Mouse (Mus musculus) embryonic facial prominence, embryonic 10.5 days (tissue): ENCODE data around the gene Erbb4. TPM values are rescaled to one million over a fixed set of nuclear protein-coding genes. Genes with fewer than 3 reads are reported as not detected.

ENCODE experiments used
- DNase-seq: peaks from one replicate; pipeline ENCODE4 v3.0.0-alpha.2; 2017; ENCODE audit warnings: low spot score
- H3K27ac ChIP-seq: fragments of 300-500 bp; sonication (generic); replicated peaks from 2 replicates; pipeline ENCODE4 v1.5.1; 2016; ENCODE audit warnings: mild to moderate bottlenecking
- H3K27me3 ChIP-seq: fragments of 300-500 bp; sonication (generic); replicated peaks from 2 replicates; pipeline ENCODE4 v1.6.1; 2016; ENCODE audit warnings: low read depth, mild to moderate bottlenecking; ENCODE audit not compliant: poor library complexity, severe bottlenecking
- H3K36me3 ChIP-seq: fragments of 300-500 bp; sonication (generic); replicated peaks from 2 replicates; pipeline ENCODE4 v1.6.1; 2016; ENCODE audit warnings: mild to moderate bottlenecking, moderate library complexity
- H3K4me1 ChIP-seq: fragments of 300-500 bp; sonication (generic); 2 replicates; pipeline ENCODE4 v1.6.1; 2016
- H3K4me3 ChIP-seq: fragments of 300-500 bp; sonication (generic); 2 replicates; pipeline ENCODE4 v1.5.1; 2016; ENCODE audit warnings: mild to moderate bottlenecking, moderate library complexity
- H3K9me3 ChIP-seq: fragments of 300-500 bp; sonication (generic); 2 replicates; pipeline ENCODE4 v1.6.1; 2016; ENCODE audit warnings: mild to moderate bottlenecking
- WGBS: fragments of 180-500 bp; shearing (Covaris S2); methylation state at CpG from one replicate; pipeline ENCODE4 v1.1.7; 2016; 5-methylcytosine and 5-hydroxymethylcytosine counted together
- polyA plus RNA-seq: library from polyadenylated mRNA; unstranded; fragments of >200 nt; fragmentation: Nextera tagmentation; extraction: Ambion mirVana; gene quantifications from 2 replicates; pipeline ENCODE4 v1.2.1, GENCODE M21; 2016

Gene Erbb4
- polyA plus RNA-seq, 1 experiment from 2014 or later, result 0.85 TPM

DNA sequence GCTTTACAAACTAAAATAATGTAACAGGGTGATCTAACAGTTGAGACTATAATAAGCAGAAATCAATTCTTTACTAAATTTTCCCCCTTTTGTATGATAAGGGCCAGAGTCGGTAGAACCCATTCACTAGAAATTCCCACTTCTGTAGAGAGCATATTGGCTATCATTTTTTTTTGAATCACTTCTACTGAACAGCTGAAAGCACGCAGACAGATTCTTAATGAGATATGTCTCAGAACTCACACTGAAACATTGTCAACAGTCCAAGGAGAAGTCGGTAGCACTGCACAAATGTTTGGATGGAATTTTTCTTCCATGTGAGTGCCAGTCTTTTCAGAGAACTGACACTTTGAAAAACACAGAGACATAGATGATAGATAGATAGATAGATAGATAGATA, 1053.1 kb downstream of the Erbb4 start:
- WGBS, result 88% methylated on average over 3 of the region's 3 CpGs
- DNase-seq, result no peak
- no peaks in the 10 kb centered on the region for H3K36me3 ChIP-seq

DNA sequence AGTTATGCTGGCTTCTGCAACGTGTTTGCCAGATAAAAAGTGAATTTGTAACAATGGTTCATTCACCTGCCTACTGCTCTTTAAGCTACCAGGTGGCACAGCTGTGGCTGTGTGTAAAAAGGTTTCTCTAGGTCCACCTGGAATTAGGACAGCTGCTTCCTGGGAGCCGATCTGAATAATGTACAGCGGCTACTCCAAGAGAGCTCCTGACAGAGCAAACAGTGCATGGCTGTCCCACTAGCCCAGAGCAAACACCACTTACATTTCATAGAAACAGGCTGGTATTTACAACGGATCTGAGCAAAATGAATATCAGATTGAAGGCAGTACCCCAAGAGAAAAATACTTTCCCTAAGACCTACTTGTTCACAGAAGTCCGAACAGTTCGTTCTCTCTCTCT, 1058.0 kb downstream of the Erbb4 start:
- WGBS, result 77% methylated on average over 6 of the region's 6 CpGs
- Histone ChIP-seq H3K4me1 (peaks cover 7% of the 10 kb centered on the region), H3K27me3 (no peaks in the 10 kb centered on the region), H3K36me3 (no peaks in the 10 kb centered on the region), H3K9me3 (no peaks in the 10 kb centered on the region), H3K27ac (no peak overlapping the region), H3K4me3 (no peak overlapping the region)
- DNase-seq, result no peak

More for the DNA sequence above, 1053.1 kb downstream of the Erbb4 start:
- H3K27me3 ChIP-seq, result no peaks in the 10 kb centered on the region
- no peak overlapping the region for H3K4me3 ChIP-seq
- H3K4me1 ChIP-seq, result no peaks in the 10 kb centered on the region
- no peaks in the 10 kb centered on the region for H3K9me3 ChIP-seq
- no peak overlapping the region for H3K27ac ChIP-seq

DNA sequence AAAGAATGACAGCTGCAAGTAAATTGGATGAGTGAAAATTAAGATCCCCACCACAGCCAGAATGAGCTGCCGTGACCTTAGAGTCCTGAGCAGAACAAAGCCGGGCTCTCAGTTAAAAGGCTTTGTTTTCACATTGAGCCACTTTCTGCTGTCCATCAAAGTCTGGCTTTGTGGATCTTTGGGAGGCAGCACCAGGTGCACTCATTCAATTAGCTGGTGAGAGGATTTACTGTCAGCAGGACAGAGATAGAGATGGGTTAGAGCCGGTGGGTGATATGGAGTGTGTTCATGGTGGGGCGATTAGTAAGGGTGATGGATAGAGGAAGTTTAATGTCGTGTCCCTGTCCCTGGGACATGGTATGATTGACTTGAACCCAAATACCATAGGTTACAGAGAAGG, 1060.7 kb downstream of the Erbb4 start:
- H3K4me3 ChIP-seq, result peak overlapping the region; percentile 50
- peak; percentile 59 for DNase-seq
- no peak overlapping the region for H3K27ac ChIP-seq
- no peaks in the 10 kb centered on the region for H3K36me3 ChIP-seq
- H3K4me1 ChIP-seq, result peaks cover 7% of the 10 kb centered on the region
- no peaks in the 10 kb centered on the region for H3K27me3 ChIP-seq
- WGBS, result 4% methylated on average over 5 of the region's 5 CpGs
- H3K9me3 ChIP-seq, result no peaks in the 10 kb centered on the region

DNA sequence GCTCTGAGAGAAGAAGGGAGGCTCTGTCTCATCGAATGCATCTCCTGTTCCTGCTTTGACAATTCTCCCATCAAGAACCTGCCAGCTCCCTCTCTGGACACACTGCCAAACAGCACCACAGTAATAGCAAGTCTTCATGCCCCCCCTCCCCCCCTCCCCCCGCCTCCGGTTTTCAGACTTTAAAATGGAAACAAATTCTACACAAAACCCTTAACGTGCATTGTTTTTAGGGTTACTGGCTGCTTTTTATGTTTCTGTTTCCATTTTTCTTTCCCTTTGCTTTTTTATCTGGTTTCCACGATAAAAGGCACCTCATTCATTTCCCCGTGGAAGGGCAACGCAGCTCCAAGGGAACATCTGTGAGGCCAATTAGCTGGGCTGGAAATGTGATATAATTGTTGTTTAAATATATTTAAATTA, 1061.3 kb downstream of the Erbb4 start:
- Histone ChIP-seq H3K9me3 (no peaks in the 10 kb centered on the region), H3K36me3 (no peaks in the 10 kb centered on the region), H3K27ac (peak overlapping the region; percentile 57), H3K4me1 (peaks cover 7% of the 10 kb centered on the region), H3K27me3 (no peaks in the 10 kb centered on the region), H3K4me3 (peak overlapping the region; percentile 50)
- 4% methylated on average over 7 of the region's 7 CpGs for WGBS
- DNase-seq, result peak; percentile 59

DNA sequence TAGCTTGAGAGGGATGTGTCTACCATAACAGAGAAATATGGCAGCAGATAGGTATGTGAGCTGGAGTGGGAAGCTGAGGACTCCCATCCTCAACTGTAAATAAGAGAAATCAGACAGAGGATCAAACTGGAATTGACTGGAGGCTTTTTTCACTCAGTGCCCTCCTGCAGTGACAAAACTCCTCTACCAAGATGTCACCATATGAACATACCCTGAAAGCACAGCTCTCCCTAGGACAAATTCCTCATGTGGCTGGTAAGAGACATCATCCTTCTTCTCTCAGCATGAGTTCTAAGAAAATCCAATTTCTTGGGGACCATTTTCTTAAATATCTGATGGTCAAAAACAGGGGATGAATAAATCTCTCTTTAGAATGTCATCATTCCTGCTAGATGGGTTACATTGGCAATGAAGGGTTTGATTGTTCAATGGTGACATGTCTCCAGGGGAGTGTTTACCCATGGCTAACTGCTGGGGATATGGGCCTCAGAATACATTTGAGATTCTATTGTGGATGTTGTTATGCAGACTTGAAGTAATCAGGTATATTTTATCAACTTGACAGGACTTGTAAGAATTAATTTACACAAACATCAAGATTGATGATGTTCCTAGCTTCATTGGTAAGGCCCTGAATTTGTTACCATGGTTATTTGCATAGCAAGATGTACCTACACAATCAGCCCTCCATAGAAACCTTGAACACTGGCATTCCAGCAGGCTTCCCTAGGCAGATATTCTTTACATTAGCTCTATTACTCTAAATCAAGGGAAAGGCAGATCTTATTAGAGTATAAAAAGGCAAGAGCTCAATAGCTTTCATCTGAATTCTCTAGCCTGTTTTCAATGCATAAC, 1083.5 kb downstream of the Erbb4 start:
- Histone ChIP-seq H3K27ac (no peak overlapping the region), H3K27me3 (no peaks in the 10 kb centered on the region), H3K4me3 (no peak overlapping the region), H3K36me3 (no peaks in the 10 kb centered on the region), H3K9me3 (no peaks in the 10 kb centered on the region), H3K4me1 (no peaks in the 10 kb centered on the region)
- DNase-seq, result no peak

DNA sequence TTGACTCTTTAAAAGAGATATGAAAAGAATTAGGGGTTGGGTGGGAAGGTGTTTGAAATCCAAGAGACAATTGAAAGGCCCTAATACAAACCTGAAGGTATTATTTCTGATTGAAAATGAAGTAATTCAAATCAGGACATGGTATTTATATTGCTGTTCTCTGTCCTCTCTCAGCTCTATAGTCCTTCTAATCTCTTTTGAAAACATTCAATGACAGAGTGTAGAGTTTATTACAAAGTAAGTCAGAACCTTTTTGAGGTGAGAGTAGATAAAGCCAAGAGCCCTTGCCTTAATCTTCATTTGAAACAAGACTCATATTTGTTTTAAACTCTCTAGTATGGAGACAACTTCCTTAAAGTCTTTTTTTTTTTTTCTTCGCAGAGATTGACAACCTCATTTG, 1087.8 kb downstream of the Erbb4 start:
- Histone ChIP-seq H3K27ac (no peak overlapping the region), H3K36me3 (no peaks in the 10 kb centered on the region), H3K4me3 (no peak overlapping the region), H3K9me3 (no peaks in the 10 kb centered on the region), H3K27me3 (no peaks in the 10 kb centered on the region), H3K4me1 (no peaks in the 10 kb centered on the region)
- DNase-seq, result no peak
- 96% methylated on average over 1 of the region's 1 CpGs for WGBS

DNA sequence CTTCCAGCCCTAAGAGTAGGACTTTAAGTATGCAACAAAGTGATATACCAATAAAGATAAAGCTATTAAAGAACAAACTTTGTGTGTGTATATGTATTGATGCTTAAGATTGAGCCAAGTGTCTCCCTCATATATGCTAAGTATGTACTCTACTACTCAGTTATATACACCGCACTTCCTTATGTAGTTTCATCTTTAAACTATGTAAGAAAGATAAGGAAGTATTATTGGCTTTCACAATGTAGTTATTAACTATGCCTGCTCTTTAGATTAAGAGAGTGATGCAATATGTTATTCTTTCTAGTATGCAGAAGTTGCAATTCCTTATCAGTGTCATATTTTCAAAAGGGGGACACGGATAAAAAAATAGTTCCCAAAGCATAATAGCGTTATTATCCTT, 1088.2 kb downstream of the Erbb4 start:
- H3K27me3 ChIP-seq, result no peaks in the 10 kb centered on the region
- no peaks in the 10 kb centered on the region for H3K4me1 ChIP-seq
- no peaks in the 10 kb centered on the region for H3K9me3 ChIP-seq
- H3K27ac ChIP-seq, result no peak overlapping the region
- WGBS, result 90% methylated on average over 3 of the region's 3 CpGs
- H3K36me3 ChIP-seq, result no peaks in the 10 kb centered on the region
- no peak for DNase-seq
- no peak overlapping the region for H3K4me3 ChIP-seq
